Mouse (Mus musculus) embryonic stem cell, embryonic (primary cell): ENCODE data around the gene Klhl36.

ENCODE experiments used
- CTCF ChIA-PET, 4 experiments: fragments of 300-600 bp in 2 of 4; fragments of 350-600 bp in 2 of 4; sonication (Branson Sonifier 250); formaldehyde crosslinking; loops; one replicate each; lab custom pipeline; 2022; ENCODE audit warnings: inconsistent platforms in 2 of 4; lab: Charles Lee
- POLR2A ChIA-PET, 4 experiments: fragments of 300-600 bp in 2 of 4; fragments of 350-600 bp in 2 of 4; sonication (Branson Sonifier 250); formaldehyde crosslinking; loops; one replicate each; lab custom pipeline; 2022; ENCODE audit warnings: antibody characterized with exemption in 4 of 4, inconsistent platforms in 1 of 4; lab: Charles Lee

Klhl36 gene

GRCm38 (mm10) chr8:119917415-119917814, 55.3 kb downstream of the Klhl36 start:
- POLR2A ChIA-PET, result interaction anchor here in 2 of 4 experiments (0.6 to 6.3 kb wide), 4 partner anchors 8 to 1777 kb away, joined by 3 to 86 read pairs (median 26); no protein-coding TSS in a partner anchor

DNA sequence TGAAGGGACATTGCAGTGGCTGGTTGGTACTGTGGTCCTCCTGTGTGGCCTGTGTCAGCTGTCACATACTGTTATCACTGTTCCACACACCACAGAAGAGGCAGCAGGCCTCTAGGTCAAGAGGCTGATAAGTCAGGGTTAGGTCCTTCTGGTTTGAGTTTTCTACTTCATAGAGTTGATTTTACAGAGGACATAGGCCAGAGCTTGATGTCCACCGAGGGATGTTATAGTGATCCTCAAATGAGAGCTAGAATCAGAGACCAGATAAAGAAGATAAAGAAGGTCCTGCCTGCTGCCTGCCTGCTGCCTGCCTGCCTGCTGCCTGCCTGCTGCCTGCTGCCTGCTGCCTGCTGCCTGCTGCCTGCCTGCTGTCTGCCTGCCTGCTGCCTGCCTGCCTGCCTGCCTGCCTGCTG, 56.1 kb downstream of the Klhl36 start:
- ChIA-PET POLR2A (interaction anchor here in 3 of 4 experiments (0.6 to 6.3 kb wide), 3 partner anchors 7 to 230 kb away, joined by 4 to 45 read pairs (median 5); partner anchors contain the start of genes Gm20388 (in 1 of the 3) and Usp10 (in 1 of the 3)), CTCF (interaction anchor here in 1 of 4 experiments (0.7 to 2.5 kb wide), 2 partner anchors 8 to 19 kb away, joined by 5 to 17 read pairs; no protein-coding TSS in a partner anchor)

More at GRCm38 (mm10) chr8:119917415-119917814, 55.3 kb downstream of the Klhl36 start:
- CTCF ChIA-PET, result interaction anchor here in 2 of 4 experiments (1.2 to 2.5 kb wide), 3 partner anchors 9 to 138 kb away, joined by 3 to 17 read pairs (median 10); no protein-coding TSS in a partner anchor

DNA sequence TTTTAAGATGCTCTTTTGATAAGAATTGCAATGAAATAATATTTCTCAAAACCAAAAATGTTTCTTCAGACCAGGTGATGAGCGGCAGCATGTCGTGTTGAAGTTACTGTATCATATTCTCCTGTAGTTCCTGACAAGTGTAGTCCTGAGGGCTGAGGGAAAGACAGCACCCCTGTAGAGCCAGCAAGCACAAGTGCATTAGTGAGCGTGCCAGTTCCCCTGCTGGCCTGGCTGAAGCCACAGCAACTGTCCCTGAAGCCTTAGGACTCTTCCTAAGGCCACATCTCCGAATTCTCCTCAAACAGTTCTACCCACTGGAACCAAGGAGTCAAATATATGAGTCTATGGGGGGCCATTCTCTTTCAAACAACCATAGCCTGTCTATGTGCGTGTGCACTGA, 61.2 kb downstream of the Klhl36 start:
- POLR2A ChIA-PET, result interaction anchor here in 2 of 4 experiments (0.6 to 8.5 kb wide), 6 partner anchors 8 to 365 kb away, joined by 3 to 86 read pairs (median 7); partner anchors contain the start of gene Mbtps1 (in 1 of the 2)
- CTCF ChIA-PET, result no interaction called here

DNA sequence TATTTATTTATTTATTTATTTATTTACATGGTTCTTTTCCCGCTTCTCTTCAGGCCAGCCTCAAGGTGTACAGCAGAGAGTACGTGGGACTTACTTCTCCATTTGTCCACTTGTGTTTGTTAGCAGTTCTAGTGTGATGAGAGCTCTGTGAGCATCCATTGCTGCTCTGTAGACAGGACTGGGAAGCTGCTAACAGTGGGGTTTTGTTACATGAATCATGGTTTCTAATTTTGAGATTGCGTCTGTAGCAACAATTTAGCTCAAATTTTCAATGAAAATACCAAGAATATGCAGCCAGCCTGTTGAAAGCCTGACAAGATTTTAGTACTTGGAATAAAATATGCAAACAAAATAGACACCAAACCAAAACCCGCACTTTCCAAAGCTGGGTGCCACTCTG, 63.4 kb downstream of the Klhl36 start:
- ChIA-PET CTCF (interaction anchor here in 3 of 4 experiments (1.1 to 3.9 kb wide), 10 partner anchors 8 to 146 kb away, joined by 3 to 27 read pairs (median 4); partner anchors contain the start of genes Gm20388 (in 1 of the 3), Klhl36 (in 1 of the 3) and Usp10 (in 1 of the 3)), POLR2A (interaction anchor here in 3 of 4 experiments (0.8 to 8.5 kb wide), 12 partner anchors 10 to 86 kb away, joined by 3 to 86 read pairs (median 5); partner anchors contain the start of genes Gm20388 (in 3 of the 3) and Usp10 (in 3 of the 3))

GRCm38 (mm10) chr8:119926474-119926873, 64.4 kb downstream of the Klhl36 start:
- POLR2A ChIA-PET, result interaction anchor here in 2 of 4 experiments (1.5 to 8.5 kb wide), 7 partner anchors 10 to 16 kb away, joined by 3 to 86 read pairs (median 11); partner anchors contain the start of genes Gm20388 (in 2 of the 2) and Usp10 (in 2 of the 2)
- CTCF ChIA-PET, result interaction anchor here (0.7 to 3.9 kb wide), 14 partner anchors 10 to 954 kb away, joined by 3 to 27 read pairs (median 5); partner anchors contain the start of genes Gm20388 (in 1 of the 4), Klhl36 (in 1 of the 4) and Tldc1 (in 1 of the 4)
